Mouse (Mus musculus): Measurements from ENCODE around the gene Atp6v1c2. TPM values are rescaled to one million over a fixed set of nuclear protein-coding genes. Genes with fewer than 3 reads are reported as not detected.

The Atp6v1c2 gene
- polyA plus RNA-seq (2012; rRNA removed): not detected in 2 replicates

DNA sequence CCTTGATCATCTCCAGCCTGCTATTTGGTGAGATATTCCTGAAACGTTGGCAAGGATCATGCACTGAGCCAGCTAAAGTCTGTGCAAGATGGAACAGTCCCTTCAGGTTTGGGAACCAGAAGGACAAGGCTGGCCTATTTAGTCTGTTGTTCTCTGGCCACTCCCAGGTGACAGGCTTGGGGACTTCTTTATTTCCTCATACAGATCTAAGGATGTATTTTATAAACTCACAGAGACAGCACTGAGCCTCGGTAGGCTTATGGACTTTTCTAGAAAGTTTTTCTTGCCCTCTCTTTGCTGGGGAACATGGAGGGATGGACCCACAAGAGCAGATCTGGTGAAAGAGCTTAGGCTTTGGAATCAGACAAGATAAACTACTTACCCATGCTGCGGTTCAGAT lies at the start of gene Atp6v1c2:
Atp6v1c2 (minus strand) TSS at position 101 of the 400 bp plus-strand sequence.
- H3K4me3 ChIP-seq (ENCODE audit: low read depth, low read length): no peak within 1 kb of the TSS
- 62% methylated on average over 3 of the region's 3 CpGs for WGBS

GRCm38 (mm10) chr12:17376521-17376920 lies 47.4 kb upstream of the Atp6v1c2 start:
- WGBS: 89% methylated on average over 6 of the region's 6 CpGs
- Histone ChIP-seq H3K27ac (ENCODE audit: insufficient read depth, low read depth, low read length) (no peak overlapping the region), H3K4me1 (ENCODE audit: control insufficient read depth, insufficient read depth, insufficient read length, low read length) (no peaks in the 10 kb centered on the region), H3K4me3 (ENCODE audit: low read depth, low read length) (no peak overlapping the region), H3K36me3 (ENCODE audit: control insufficient read depth, insufficient read depth, low read length) (peaks cover 28% of the 10 kb centered on the region), H3K27me3 (ENCODE audit: control insufficient read depth, insufficient read depth, low read length) (no peaks in the 10 kb centered on the region)
- TF ChIP-seq POLR2A (IDR thresholded peaks at IDR 0.05; ENCODE audit: low read depth, low read length) (no peak), CTCF (IDR thresholded peaks at IDR 0.05; ENCODE audit: extremely low read depth, insufficient read length, insufficient replicate concordance, low read depth, low read length) (no peak)

More for the DNA sequence above, at the start of gene Atp6v1c2:
- Histone ChIP-seq H3K4me1 (ENCODE audit: control insufficient read depth, insufficient read depth, insufficient read length, low read length) (peaks cover 2% of the 10 kb centered on the region; the same call in 1 of the 2 replicates), H3K36me3 (ENCODE audit: control insufficient read depth, insufficient read depth, low read length) (no peaks in the 10 kb centered on the region), H3K27me3 (ENCODE audit: control insufficient read depth, insufficient read depth, low read length) (peaks cover 17% of the 10 kb centered on the region), H3K27ac (ENCODE audit: insufficient read depth, low read depth, low read length) (no peak within 1 kb of the TSS)
- TF ChIP-seq POLR2A (IDR thresholded peaks at IDR 0.05; ENCODE audit: low read depth, low read length) (no peak), CTCF (IDR thresholded peaks at IDR 0.05; ENCODE audit: extremely low read depth, insufficient read length, insufficient replicate concordance, low read depth, low read length) (no peak)

GRCm38 (mm10) chr12:17375243-17375642 lies 46.1 kb upstream of the Atp6v1c2 start:
- H3K27ac ChIP-seq (ENCODE audit: insufficient read depth, low read depth, low read length): no peak overlapping the region
- TF ChIP-seq CTCF (IDR thresholded peaks at IDR 0.05; ENCODE audit: extremely low read depth, insufficient read length, insufficient replicate concordance, low read depth, low read length) (no peak), POLR2A (IDR thresholded peaks at IDR 0.05; ENCODE audit: low read depth, low read length) (no peak)
- no peak overlapping the region for H3K4me3 ChIP-seq (ENCODE audit: low read depth, low read length)
- 91% methylated on average over 4 of the region's 4 CpGs for WGBS
- no peaks in the 10 kb centered on the region for H3K4me1 ChIP-seq (ENCODE audit: control insufficient read depth, insufficient read depth, insufficient read length, low read length)
- peaks cover 34% of the 10 kb centered on the region for H3K36me3 ChIP-seq (ENCODE audit: control insufficient read depth, insufficient read depth, low read length)
- H3K27me3 ChIP-seq (ENCODE audit: control insufficient read depth, insufficient read depth, low read length): no peaks in the 10 kb centered on the region

GRCm38 (mm10) chr12:17373470-17373975 lies 44.4 kb upstream of the Atp6v1c2 start:
- Histone ChIP-seq H3K27ac (ENCODE audit: insufficient read depth, low read depth, low read length) (no peak overlapping the region), H3K4me3 (ENCODE audit: low read depth, low read length) (no peak overlapping the region), H3K36me3 (ENCODE audit: control insufficient read depth, insufficient read depth, low read length) (peaks cover 35% of the 10 kb centered on the region), H3K27me3 (ENCODE audit: control insufficient read depth, insufficient read depth, low read length) (no peaks in the 10 kb centered on the region), H3K4me1 (ENCODE audit: control insufficient read depth, insufficient read depth, insufficient read length, low read length) (peaks cover 2% of the 10 kb centered on the region; the same call in 1 of the 2 replicates)
- TF ChIP-seq CTCF (IDR thresholded peaks at IDR 0.05; ENCODE audit: extremely low read depth, insufficient read length, insufficient replicate concordance, low read depth, low read length) (no peak), POLR2A (IDR thresholded peaks at IDR 0.05; ENCODE audit: low read depth, low read length) (no peak)
- WGBS: 92% methylated on average over 5 of the region's 5 CpGs

DNA sequence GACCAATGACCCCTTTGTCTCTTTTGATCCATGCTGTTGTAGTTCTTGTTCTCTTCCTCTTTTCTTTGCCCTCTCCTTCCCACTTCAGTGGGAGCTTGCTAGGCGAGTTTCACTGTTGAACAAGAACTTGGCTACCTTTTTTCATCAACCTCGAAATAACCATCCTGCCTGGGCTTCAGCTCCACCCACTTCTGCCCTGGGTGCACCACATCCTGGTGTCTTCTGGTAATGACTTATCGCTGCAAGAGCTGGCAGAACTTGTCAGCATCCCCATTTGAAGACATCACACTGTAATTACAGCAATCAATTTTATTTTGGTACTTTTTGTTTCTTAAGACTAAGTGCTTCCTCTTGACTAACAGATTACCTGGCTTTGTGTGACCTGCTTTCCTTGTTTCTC lies 43.5 kb upstream of the Atp6v1c2 start:
- WGBS: 72% methylated on average over 3 of the region's 3 CpGs
- H3K36me3 ChIP-seq (ENCODE audit: control insufficient read depth, insufficient read depth, low read length): peaks cover 37% of the 10 kb centered on the region
- no peaks in the 10 kb centered on the region for H3K27me3 ChIP-seq (ENCODE audit: control insufficient read depth, insufficient read depth, low read length)
- peaks cover 2% of the 10 kb centered on the region; the same call in 1 of the 2 replicates for H3K4me1 ChIP-seq (ENCODE audit: control insufficient read depth, insufficient read depth, insufficient read length, low read length)
- TF ChIP-seq CTCF (IDR thresholded peaks at IDR 0.05; ENCODE audit: extremely low read depth, insufficient read length, insufficient replicate concordance, low read depth, low read length): no peak
- H3K27ac ChIP-seq (ENCODE audit: insufficient read depth, low read depth, low read length): no peak overlapping the region
- H3K4me3 ChIP-seq (ENCODE audit: low read depth, low read length): no peak overlapping the region

DNA sequence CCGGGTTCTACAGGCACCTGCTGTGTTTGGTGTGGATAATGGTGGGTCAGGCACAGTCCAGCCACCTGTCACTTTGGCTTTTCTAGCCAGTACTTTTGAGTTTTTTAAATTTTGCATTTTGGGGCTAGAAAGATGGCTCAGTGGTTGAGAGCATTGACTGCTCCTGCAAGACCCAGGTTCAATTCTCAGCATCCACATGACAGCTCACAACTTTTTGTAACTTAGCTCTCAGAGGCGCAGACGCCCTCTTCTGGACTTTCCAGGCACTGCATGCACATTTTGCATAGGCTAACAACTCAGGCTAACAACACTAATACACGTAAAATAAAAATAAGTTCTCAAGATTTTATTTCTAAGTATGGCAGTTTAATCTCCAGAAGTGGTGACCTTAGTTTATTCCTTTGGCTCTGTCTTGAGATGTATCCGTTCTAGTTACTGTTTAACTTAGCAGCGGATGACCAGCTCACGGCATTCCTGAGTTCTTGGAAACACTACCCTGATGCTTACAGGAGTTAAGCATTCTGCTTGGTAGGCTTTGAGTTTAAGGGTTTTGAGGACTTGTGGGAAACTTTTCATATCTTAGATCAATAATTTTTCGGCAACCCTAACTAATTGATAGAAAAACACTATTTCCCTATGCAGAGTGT lies 42.6 kb upstream of the Atp6v1c2 start:
- 82% methylated on average over 8 of the region's 8 CpGs for WGBS
- Histone ChIP-seq H3K27ac (ENCODE audit: insufficient read depth, low read depth, low read length) (no peak overlapping the region), H3K4me1 (ENCODE audit: control insufficient read depth, insufficient read depth, insufficient read length, low read length) (peaks cover 2% of the 10 kb centered on the region; the same call in 1 of the 2 replicates), H3K36me3 (ENCODE audit: control insufficient read depth, insufficient read depth, low read length) (peaks cover 38% of the 10 kb centered on the region), H3K4me3 (ENCODE audit: low read depth, low read length) (no peak overlapping the region), H3K27me3 (ENCODE audit: control insufficient read depth, insufficient read depth, low read length) (no peaks in the 10 kb centered on the region)
- TF ChIP-seq CTCF (IDR thresholded peaks at IDR 0.05; ENCODE audit: extremely low read depth, insufficient read length, insufficient replicate concordance, low read depth, low read length) (peak; percentile 47; the same call in 1 of the 2 replicates), POLR2A (IDR thresholded peaks at IDR 0.05; ENCODE audit: low read depth, low read length) (no peak)

DNA sequence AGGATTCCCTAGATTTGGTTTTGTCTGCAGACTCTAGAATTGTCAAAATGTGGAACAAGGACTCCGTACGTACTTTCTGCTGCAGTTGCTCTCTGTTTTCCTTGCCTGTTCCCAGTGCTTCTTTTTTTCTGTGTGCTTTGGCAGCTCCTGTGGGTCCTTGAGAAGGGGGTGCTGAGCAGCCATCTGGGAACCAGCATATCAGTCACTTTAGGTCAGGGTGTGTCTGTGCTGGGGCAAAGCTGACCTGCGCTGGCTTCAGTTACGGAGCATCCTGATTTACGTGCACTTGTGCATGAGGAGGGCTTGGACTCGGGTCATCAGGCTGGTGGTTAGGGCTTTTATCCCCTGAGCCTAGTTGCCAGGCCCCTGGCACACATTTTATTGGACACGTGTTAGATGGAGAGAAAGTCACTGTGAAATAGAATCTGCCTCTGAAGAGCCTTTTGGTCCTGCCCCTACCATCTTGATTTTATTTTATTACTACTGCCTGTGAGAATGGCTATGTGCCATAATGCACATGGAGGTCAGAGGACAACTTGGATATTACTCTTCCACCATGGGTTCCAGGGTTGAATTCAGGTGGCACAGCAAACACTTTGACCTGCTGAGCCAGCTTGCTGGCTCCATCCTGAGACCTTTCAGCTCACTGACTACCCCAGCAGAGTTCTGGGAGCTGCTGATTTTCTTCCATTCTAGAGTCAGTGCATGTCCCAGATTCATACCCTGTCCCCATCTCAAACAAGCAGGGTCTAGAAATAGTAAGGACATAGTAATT lies 40.6 kb upstream of the Atp6v1c2 start:
- H3K4me1 ChIP-seq (ENCODE audit: control insufficient read depth, insufficient read depth, insufficient read length, low read length): peaks cover 2% of the 10 kb centered on the region; the same call in 1 of the 2 replicates
- no peak overlapping the region for H3K27ac ChIP-seq (ENCODE audit: insufficient read depth, low read depth, low read length)
- TF ChIP-seq POLR2A (IDR thresholded peaks at IDR 0.05; ENCODE audit: low read depth, low read length): no peak
- TF ChIP-seq CTCF (IDR thresholded peaks at IDR 0.05; ENCODE audit: extremely low read depth, insufficient read length, insufficient replicate concordance, low read depth, low read length): no peak
- peaks cover 35% of the 10 kb centered on the region for H3K36me3 ChIP-seq (ENCODE audit: control insufficient read depth, insufficient read depth, low read length)
- no peaks in the 10 kb centered on the region for H3K27me3 ChIP-seq (ENCODE audit: control insufficient read depth, insufficient read depth, low read length)
- 89% methylated on average over 7 of the region's 7 CpGs for WGBS
- H3K4me3 ChIP-seq (ENCODE audit: low read depth, low read length): no peak overlapping the region

Data from small intestine, adult 2 months (tissue).